Mouse (Mus musculus) CH12F3 (cell line): Measurements from ENCODE around the gene Erfe.

Experiments used
- in situ Hi-C: fragments of 300-500 bp; cut with MboI; formaldehyde crosslinking; loops from 2 replicates; pipeline ENCODE4 v1.14.3; 2020; ENCODE audit warnings: low sequenced_read_pairs

Erfe gene

DNA sequence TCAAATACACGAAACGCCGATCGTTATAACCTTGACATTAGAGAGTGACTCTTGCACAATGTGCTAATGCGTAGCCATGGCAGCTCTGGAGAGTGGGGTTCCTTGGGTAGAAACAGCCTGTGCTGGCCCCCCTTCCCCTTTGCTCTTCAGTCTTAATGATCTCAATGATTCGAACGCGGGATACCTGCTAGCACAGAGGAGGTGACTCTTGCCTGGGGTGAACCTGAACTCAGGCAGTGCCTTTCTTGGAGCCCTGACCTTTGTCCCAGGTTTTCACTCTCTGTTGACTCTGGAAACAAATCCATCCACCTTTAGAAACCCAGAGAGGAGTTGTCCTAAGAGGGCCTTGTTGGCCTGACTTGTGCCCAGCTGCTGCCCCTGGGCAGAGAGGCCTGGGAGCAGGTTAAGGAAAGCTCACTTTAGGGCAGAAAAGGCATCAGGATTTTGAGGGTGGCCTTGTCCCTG is 54.4 kb downstream of the Erfe start:
- in situ Hi-C loops: no loop called here
